Mouse (Mus musculus) adrenal gland, adult 8-10 months (tissue): Measurements from ENCODE around the gene Gm8050. TPM values are rescaled to one million over a fixed set of nuclear protein-coding genes. Genes with fewer than 3 reads are reported as not detected.
"Not testable (repeated sequence)": the region's sequence is repeated elsewhere in the genome, so short reads cannot be mapped to it uniquely, and the experiment has no call there.

Experiments
- DNase-seq: peaks from one replicate; pipeline ENCODE4 v3.0.0; 2022
- total RNA-seq, 4 experiments: library from RNA; stranded (reverse); gene quantifications; 2 replicates each; pipeline ENCODE4 v1.2.4; 2022

The Gm8050 gene
- total RNA-seq = not detected

DNA sequence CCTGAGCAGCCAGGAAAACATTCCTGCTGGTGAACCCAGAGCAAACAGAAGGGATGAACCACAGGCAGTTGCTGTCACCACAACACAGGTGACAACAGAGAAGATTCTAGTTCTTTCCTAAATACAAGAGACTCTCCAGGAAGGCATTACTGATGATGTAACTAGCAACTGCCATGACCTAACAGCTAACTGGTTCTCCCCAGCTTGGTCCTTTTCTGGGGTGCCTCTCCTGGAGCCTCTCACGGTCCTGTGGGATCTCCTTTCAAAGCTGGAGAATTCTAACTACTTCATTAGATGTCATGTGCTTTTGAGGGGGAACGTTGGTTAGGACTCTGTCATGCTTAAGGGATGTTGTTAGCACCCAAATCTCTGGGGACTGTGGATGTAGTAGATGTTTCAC is at the start of gene Gm8050:
Gene Gm8050, minus strand, starts transcription at position 101 of the 400 bp plus-strand sequence.
- DNase-seq = not testable (repeated sequence)

DNA sequence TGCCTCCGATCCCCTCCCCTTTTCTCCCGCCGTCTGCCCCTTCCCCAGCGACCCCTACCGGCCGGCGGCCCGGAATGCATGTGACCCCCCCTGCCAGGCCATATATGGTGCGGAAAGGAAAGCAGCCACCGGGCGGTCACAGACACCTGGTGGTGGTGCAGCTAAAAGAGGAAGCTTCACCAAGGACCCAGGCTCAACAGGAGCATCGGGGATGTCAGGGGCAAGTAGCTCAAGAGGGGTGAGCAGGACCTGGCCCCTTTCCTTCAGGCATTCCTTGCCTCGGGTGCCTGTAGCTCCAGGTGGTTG is 37.1 kb upstream of the Gm8050 start:
- DNase-seq = not testable (repeated sequence)

DNA sequence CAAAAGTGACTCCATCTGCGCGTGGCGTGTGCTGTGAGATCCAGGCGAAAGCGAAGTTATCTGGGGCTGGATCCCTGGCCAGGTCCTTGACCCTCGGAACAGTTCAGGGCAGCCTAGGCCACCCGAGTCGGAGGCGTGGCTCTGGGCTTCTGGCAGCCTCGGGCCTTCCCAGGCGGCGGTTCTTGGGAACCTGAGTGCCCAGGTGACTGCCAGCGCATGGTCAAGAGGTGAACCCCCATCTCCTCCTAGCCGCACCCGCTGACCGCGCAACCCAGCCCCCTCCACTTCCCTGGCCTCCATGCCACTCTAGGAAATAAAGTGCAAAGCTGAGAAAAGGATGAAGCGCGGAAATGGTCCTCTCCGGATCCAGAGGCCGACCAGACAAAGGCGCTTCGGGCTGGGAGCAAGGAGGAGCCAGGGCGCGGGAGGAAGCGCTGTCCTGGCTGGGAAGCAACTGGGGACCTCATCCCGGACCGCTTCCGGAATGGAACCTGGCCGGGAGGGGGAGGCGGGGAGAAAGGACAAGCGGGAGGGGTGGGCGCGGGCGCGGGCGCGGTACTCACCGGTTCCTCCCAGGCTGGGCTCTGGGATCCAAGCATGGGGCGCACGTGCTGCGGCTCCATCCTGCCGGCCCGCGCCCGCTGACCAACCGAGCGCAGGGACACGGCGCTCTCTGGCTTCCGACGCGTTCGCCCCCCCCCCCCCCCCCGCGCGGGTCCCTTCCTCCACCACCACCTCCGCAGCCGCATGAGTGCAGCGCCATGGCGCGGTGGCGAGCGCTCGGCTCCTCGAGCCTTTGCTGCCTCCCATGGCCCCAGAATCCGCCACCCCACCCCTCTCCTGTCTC is 36.6 kb upstream of the Gm8050 start:
- DNase-seq = not testable (repeated sequence)

DNA sequence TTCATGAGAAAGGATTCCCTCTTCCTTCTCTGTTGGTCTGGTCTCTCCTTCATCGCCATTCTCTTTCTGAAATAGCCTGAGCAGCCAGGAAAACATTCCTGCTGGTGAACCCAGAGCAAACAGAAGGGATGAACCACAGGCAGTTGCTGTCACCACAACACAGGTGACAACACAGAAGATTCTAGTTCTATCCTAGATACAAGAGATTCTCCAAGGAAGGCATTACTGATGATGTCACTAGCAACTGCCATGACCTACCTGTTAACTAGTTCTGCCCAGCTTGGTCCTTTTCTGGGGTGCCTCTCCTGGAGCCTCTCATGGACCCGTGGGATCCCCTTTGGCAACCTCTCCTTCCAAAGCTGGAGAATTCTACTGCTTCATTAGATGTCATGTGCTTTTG is 22.2 kb upstream of the Gm8050 start, which contains the start of gene Gm3636:
Gene Gm3636, minus strand, starts transcription at position 101 of the 400 bp plus-strand sequence.
- not testable (repeated sequence) for DNase-seq

DNA sequence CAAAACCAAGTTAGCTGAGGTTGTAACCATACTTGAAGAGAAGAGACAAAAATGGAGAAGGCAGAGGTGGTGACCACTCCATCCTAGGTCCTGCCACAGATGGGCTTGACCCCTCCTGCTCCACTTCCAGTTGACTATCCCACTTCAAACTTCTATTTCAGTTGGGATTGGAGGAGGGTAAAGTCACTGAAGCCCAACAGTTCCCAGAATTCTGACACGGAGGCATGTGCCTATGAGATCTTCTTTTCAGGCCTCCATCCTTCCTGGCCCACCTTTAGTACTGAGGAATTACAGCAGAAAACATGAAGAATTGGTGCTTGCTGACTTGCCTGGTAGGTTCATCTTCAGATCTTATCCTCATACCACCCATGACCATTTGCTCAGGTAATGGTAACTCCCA is 36.0 kb downstream of the Gm8050 start, which contains the start of gene Gm10251:
Gene Gm10251, minus strand, starts transcription at position 101 of the 400 bp plus-strand sequence.
- DNase-seq = not testable (repeated sequence)

Other genes with a start within 250 kb of the Gm8050 start
- not detected for gene Gm8356, start 183.0 kb downstream of the Gm8050 start, total RNA-seq
- gene Gm3629, start 129.6 kb downstream of the Gm8050 start, total RNA-seq = under 1 TPM in 1 of 4 experiments, not detected in 3; 0.52 TPM
- gene Gm3460, start 97.8 kb downstream of the Gm8050 start, total RNA-seq = not detected
- gene Gm10251, start 36.1 kb downstream of the Gm8050 start, total RNA-seq = not detected
- gene Gm3636, start 22.1 kb upstream of the Gm8050 start, total RNA-seq = under 1 TPM in 2 of 4 experiments, not detected in 2; 0.86 to 0.94 TPM
- not detected for gene Gm8362, start 54.2 kb upstream of the Gm8050 start, total RNA-seq
- not detected for gene Gm3642, start 120.1 kb upstream of the Gm8050 start, total RNA-seq
- gene Gm3667, start 169.7 kb upstream of the Gm8050 start, total RNA-seq = under 1 TPM in 1 of 4 experiments, not detected in 3; 0.15 TPM